Mouse (Mus musculus): ENCODE data around the gene C2cd3.

- TF ChIP-seq CTCF (IDR thresholded peaks at IDR 0.05) (no peak), POLR2A (IDR thresholded peaks at IDR 0.05; ENCODE audit: insufficient read depth, low read depth, low read length) (no peak), EP300 (IDR thresholded peaks at IDR 0.05; ENCODE audit: insufficient read depth, low read depth, low read length) (no peak)
Observed at GRCm38 (mm10) chr7:100381161-100381560, 9.1 kb downstream of the C2cd3 start.
